Mouse (Mus musculus) heart, adult 18-20 months (tissue): ENCODE results near the gene Ptma. TPM values are rescaled to one million over a fixed set of nuclear protein-coding genes. Genes with fewer than 3 reads are reported as not detected.
A peak's percentile ranks its signal among the peaks of the same experiment; 100 is the strongest.
"Not testable (repeated sequence)": the region's sequence is repeated elsewhere in the genome, so short reads cannot be mapped to it uniquely, and the experiment has no call there.

Experiments used
- DNase-seq, 2 experiments: peaks; one replicate each; pipeline ENCODE4 v3.0.0; 2021 to 2022; ENCODE audit warnings: mixed read lengths in 1 of 2
- total RNA-seq, 2 experiments: library from RNA; stranded (reverse); gene quantifications; 2 replicates each; pipeline ENCODE4 v1.2.3; 2021

Ptma gene
- total RNA-seq, 2 experiments from 2014 or later = 212 TPM

GRCm38 (mm10) chr1:86496340-86496739, 30.2 kb upstream of the Ptma start:
- no peak for DNase-seq

- DNase-seq = no peak
Observed at GRCm38 (mm10) chr1:86497361-86497760, 29.2 kb upstream of the Ptma start.

- DNase-seq = peak in 1 of 2 experiments; percentile 34
Observed at GRCm38 (mm10) chr1:86497986-86498385, 28.5 kb upstream of the Ptma start.

GRCm38 (mm10) chr1:86498611-86499010, 27.9 kb upstream of the Ptma start:
- peak; percentile 52 to 76 for DNase-seq

GRCm38 (mm10) chr1:86499903-86500302, 26.6 kb upstream of the Ptma start:
- DNase-seq = peak; percentile 77 to 86

- DNase-seq = no peak
Observed at GRCm38 (mm10) chr1:86500681-86501080, 25.8 kb upstream of the Ptma start.

GRCm38 (mm10) chr1:86501114-86501532, 25.4 kb upstream of the Ptma start:
- peak; percentile 47 to 83 for DNase-seq

GRCm38 (mm10) chr1:86501559-86501958, 25.0 kb upstream of the Ptma start:
- peak; percentile 90 to 98 for DNase-seq

- DNase-seq = no peak
Observed at GRCm38 (mm10) chr1:86502221-86503048, 24.1 kb upstream of the Ptma start.

- peak in 1 of 2 experiments; percentile 44 for DNase-seq
Observed at GRCm38 (mm10) chr1:86503165-86503747, 23.3 kb upstream of the Ptma start.

GRCm38 (mm10) chr1:86503906-86504696, 22.4 kb upstream of the Ptma start:
- DNase-seq = peak; percentile 94 to 97

GRCm38 (mm10) chr1:86504697-86505421, 21.7 kb upstream of the Ptma start:
- DNase-seq = peak; percentile 49 to 66

GRCm38 (mm10) chr1:86505461-86505860, 21.1 kb upstream of the Ptma start:
- DNase-seq = peak; percentile 60 to 65

- no peak for DNase-seq
Observed at GRCm38 (mm10) chr1:86506420-86506819, 20.1 kb upstream of the Ptma start.

GRCm38 (mm10) chr1:86507866-86508265, 18.7 kb upstream of the Ptma start:
- no peak for DNase-seq

GRCm38 (mm10) chr1:86509410-86509809, 17.1 kb upstream of the Ptma start:
- peak; percentile 89 to 90 for DNase-seq

- DNase-seq = no peak
Observed at GRCm38 (mm10) chr1:86510266-86510665, 16.3 kb upstream of the Ptma start.

GRCm38 (mm10) chr1:86510676-86511441, 15.7 kb upstream of the Ptma start:
- DNase-seq = no peak

GRCm38 (mm10) chr1:86512154-86512720, 14.3 kb upstream of the Ptma start:
- DNase-seq = no peak

- not testable (repeated sequence) for DNase-seq
Observed at GRCm38 (mm10) chr1:86513031-86513430, 13.5 kb upstream of the Ptma start.
